9 mouse cellular contexts compared by ENCODE assay signal in genomic region chr19:50326151-50326550, GRCm38 (mm10).
"Had no signal": no experiment of that assay in that cellular context is flagged by ENCODE, and none has a peak within 500 bp of the region (broad histone marks: within the 10 kb centered on the region; RNA-seq: fewer than 3 reads in every experiment).

No protein-coding gene starts in this region.

- H3K27ac ChIP-seq: left cerebral cortex, adult 2 months; liver, embryonic 13.5 days had no signal

- H3K27me3 ChIP-seq: liver, embryonic 13.5 days had no signal

- H3K4me1 ChIP-seq: liver, embryonic 13.5 days had no signal

- DNase-seq: liver, embryonic 13.5 days; lung, adult 2 months; lung, postnatal 14 days; lung, postnatal 4 days; midbrain, embryonic 14.5 days; thymus, adult 18-20 months; thymus, postnatal 4 days had no signal

- H3K4me2 ChIP-seq: liver, embryonic 13.5 days; midbrain, embryonic 11.5 days had no signal

- H3K9ac ChIP-seq: liver, embryonic 13.5 days had no signal

- H3K4me3 ChIP-seq: left cerebral cortex, adult 2 months; liver, embryonic 13.5 days had no signal

- H3K9me3 ChIP-seq: liver, embryonic 13.5 days had no signal

- H3K36me3 ChIP-seq: liver, embryonic 13.5 days had no signal
